Mouse (Mus musculus): Measurements from ENCODE around the gene Eif2b4. TPM values are rescaled to one million over a fixed set of nuclear protein-coding genes. Genes with fewer than 3 reads are reported as not detected.
A peak's percentile ranks its signal among the peaks of the same experiment; 100 is the strongest.

Gene Eif2b4
- polyA plus RNA-seq, 1 experiment from 2014 or later: 42.2 TPM

DNA sequence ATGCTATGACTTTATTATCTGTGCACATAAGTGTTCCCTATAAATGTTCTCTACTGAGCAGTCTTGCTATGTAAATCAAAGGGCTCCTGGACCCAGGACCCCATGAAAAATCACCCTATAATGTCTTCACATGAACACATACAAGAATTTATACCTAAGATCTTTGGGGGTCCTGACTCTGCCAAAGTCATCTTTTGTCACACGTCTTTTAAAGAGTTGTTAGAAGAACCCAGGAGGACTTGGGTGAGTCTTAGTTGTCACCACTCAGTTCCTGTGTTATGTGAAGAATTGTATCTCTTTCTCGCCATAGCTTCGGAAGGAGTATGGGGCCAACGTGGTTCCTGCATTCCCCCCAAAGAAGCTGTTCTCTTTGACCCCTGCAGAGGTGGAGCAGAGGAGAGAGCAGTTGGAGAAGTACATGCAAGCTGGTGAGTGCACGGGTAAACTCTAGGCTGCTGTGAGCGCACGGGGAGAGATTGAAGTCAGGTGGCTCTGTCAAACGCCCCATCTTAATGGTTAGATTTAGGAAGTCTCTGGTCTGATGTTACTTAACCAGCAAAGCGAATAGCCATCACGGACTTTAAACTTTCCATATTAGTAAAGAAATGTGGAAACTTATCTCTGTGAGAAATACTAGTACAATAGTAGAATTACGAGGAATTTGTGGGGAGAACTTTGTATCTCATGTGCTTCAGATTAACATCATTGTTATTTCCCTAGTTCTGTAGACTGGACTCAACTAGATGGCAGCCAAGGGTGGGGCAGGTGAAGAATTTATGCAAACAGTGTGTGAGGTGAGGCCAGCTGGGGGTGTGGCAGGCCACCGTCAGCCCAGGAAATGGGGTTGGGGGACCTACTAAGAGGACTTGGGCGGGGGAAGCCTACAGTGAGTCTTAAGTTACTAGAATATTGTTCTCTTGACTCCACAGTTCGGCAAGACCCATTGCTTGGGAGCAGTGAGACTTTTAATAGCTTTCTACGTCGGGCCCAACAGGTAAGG is 1.6 kb upstream of the Eif2b4 start:
- Histone ChIP-seq H3K27ac (ENCODE audit: low read length) (peak overlapping the region; percentile 83; the same call in 1 of the 2 replicates), H3K4me2 (ENCODE audit: low read depth, low read length) (peak overlapping the region; percentile 84), H3K27me3 (ENCODE audit: control insufficient read depth, insufficient read depth, low read depth, low read length) (no peaks in the 10 kb centered on the region), H3K9me3 (replicated peaks; ENCODE audit: control insufficient read depth, low read length) (no peaks in the 10 kb centered on the region), H3K36me3 (ENCODE audit: control insufficient read depth, insufficient read depth) (peaks cover 59% of the 10 kb centered on the region), H3K4me1 (ENCODE audit: control insufficient read depth, low read depth, low read length) (peaks cover 20% of the 10 kb centered on the region), H3K9ac (ENCODE audit: low read depth, low read length) (peak overlapping the region; percentile 90), H3K4me3 (ENCODE audit: low read depth, low read length) (peak overlapping the region; percentile 84)
- 84% methylated on average over 16 of the region's 16 CpGs for WGBS (ENCODE audit: insufficient replicate concordance)
- ATAC-seq (ENCODE audit: low read depth): no peak

DNA sequence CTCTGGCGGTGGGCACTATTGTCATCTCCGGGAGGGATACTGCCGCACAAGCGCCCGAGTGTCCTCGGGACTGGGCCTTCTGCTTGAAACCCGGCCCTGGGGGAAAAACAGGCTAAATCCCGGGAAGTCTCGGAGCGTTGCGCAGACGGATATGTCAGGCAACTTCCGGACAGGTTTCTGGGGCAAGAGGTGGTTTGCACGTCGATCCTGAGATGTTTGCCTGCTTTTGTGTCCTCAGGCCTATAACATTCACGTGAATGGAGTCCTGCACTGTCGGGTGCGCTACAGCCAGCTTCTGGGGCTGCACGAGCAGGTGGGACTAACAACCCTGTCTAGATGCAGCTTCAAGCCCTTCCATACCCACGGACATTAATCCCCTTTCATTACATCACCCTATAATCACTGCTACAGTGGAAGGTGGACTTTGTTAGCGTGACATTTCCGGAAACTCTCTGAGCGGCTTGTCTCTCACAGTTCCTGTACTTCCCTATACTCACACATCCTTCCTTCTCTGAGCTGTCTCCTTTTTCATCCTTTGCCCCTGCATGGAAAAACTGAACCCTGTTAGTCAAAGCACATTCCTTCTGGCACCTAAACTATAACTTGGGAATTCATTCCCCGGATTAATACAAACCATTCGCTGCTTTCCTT is 526 bp upstream of the Eif2b4 start:
- peak overlapping the region; percentile 83 for H3K27ac ChIP-seq (ENCODE audit: low read length)
- peak overlapping the region; percentile 84 for H3K4me2 ChIP-seq (ENCODE audit: low read depth, low read length)
- peaks cover 54% of the 10 kb centered on the region for H3K36me3 ChIP-seq (ENCODE audit: control insufficient read depth, insufficient read depth)
- H3K4me3 ChIP-seq (ENCODE audit: low read depth, low read length): peak overlapping the region; percentile 84
- no peaks in the 10 kb centered on the region for H3K27me3 ChIP-seq (ENCODE audit: control insufficient read depth, insufficient read depth, low read depth, low read length)
- peaks cover 20% of the 10 kb centered on the region for H3K4me1 ChIP-seq (ENCODE audit: control insufficient read depth, low read depth, low read length)
- ATAC-seq (ENCODE audit: low read depth): no peak
- H3K9ac ChIP-seq (ENCODE audit: low read depth, low read length): peak overlapping the region; percentile 90
- H3K9me3 ChIP-seq (replicated peaks; ENCODE audit: control insufficient read depth, low read length): no peaks in the 10 kb centered on the region
- WGBS (ENCODE audit: insufficient replicate concordance): 6% methylated on average over 25 of the region's 25 CpGs

DNA sequence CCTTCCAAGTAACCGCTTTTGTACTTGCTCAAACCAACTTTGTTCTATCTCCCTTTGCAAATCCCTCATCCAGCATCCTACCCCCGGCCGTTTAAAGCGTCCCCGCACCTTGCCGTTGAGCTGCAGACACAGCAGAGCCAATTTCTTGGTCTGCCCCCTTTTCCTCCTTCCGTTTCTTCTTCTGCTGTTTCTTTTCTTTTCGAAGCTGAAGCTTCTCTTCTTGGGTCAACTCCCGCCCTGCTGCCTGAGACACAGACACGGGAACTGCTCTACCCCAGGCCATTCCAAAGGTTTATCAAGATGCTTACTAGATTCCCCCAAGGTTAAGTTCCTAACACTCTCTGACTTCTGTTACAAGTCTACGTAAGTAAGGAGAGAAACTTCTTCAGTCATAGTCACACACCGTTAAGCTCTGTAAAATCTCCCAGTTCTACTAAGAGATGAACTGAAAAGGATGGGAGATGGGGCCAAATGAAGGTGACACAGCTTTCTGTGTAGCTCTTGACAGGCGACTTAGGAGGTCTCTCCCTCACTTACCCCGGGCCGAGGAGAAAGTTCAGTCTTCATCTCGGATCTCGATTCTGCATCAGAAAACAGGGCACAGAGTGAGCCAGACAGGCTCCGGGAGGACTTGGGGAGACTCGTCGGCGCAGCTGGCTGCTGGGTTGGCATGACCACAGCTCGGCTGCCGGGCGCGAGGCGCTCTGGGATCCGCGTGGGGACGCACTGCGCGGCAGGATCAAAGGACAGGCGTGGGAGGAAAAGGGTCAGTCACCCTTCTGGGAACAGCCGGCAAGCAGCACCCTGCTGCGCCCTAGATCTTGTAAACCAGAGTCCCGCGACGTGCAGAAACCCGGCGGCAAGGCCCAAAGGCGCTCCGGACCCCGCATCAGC is 938 bp downstream of the Eif2b4 start:
- H3K4me1 ChIP-seq (ENCODE audit: control insufficient read depth, low read depth, low read length): peaks cover 20% of the 10 kb centered on the region
- H3K9ac ChIP-seq (ENCODE audit: low read depth, low read length): peak overlapping the region; percentile 89
- no peaks in the 10 kb centered on the region for H3K9me3 ChIP-seq (replicated peaks; ENCODE audit: control insufficient read depth, low read length)
- peak; percentile 59 for ATAC-seq (ENCODE audit: low read depth)
- no peaks in the 10 kb centered on the region for H3K27me3 ChIP-seq (ENCODE audit: control insufficient read depth, insufficient read depth, low read depth, low read length)
- peaks cover 49% of the 10 kb centered on the region for H3K36me3 ChIP-seq (ENCODE audit: control insufficient read depth, insufficient read depth)
- H3K27ac ChIP-seq (ENCODE audit: low read length): peak overlapping the region; percentile 92
- peak overlapping the region; percentile 84 for H3K4me3 ChIP-seq (ENCODE audit: low read depth, low read length)
- H3K4me2 ChIP-seq (ENCODE audit: low read depth, low read length): peak overlapping the region; percentile 68
- 9% methylated on average over 42 of the region's 42 CpGs for WGBS (ENCODE audit: insufficient replicate concordance)

DNA sequence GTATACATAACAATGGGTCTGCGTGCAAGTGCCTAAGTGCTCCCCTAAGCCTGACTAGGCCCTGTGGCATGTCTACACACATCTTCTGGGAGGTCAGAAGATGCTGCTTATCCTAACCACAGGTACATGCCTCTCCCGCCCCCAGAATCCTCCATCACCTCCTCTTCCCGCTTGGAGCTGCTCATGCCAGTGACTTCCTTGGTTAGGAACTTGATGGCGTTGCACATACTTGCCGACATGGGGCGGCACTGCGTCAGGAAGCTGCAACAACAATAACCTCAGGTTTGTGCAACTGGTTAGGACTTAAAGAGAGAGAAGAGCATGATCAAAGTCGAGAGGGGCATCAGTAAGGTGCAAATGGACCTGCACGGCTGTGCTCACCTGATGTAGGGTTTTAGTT is 3.0 kb downstream of the Eif2b4 start:
- 82% methylated on average over 9 of the region's 9 CpGs for WGBS (ENCODE audit: insufficient replicate concordance)
- no peaks in the 10 kb centered on the region for H3K9me3 ChIP-seq (replicated peaks; ENCODE audit: control insufficient read depth, low read length)
- H3K4me2 ChIP-seq (ENCODE audit: low read depth, low read length): no peak overlapping the region
- peaks cover 23% of the 10 kb centered on the region for H3K4me1 ChIP-seq (ENCODE audit: control insufficient read depth, low read depth, low read length)
- H3K36me3 ChIP-seq (ENCODE audit: control insufficient read depth, insufficient read depth): peaks cover 31% of the 10 kb centered on the region
- no peak overlapping the region for H3K27ac ChIP-seq (ENCODE audit: low read length)
- H3K4me3 ChIP-seq (ENCODE audit: low read depth, low read length): no peak overlapping the region
- no peak for ATAC-seq (ENCODE audit: low read depth)
- no peaks in the 10 kb centered on the region for H3K27me3 ChIP-seq (ENCODE audit: control insufficient read depth, insufficient read depth, low read depth, low read length)
- no peak overlapping the region for H3K9ac ChIP-seq (ENCODE audit: low read depth, low read length)

DNA sequence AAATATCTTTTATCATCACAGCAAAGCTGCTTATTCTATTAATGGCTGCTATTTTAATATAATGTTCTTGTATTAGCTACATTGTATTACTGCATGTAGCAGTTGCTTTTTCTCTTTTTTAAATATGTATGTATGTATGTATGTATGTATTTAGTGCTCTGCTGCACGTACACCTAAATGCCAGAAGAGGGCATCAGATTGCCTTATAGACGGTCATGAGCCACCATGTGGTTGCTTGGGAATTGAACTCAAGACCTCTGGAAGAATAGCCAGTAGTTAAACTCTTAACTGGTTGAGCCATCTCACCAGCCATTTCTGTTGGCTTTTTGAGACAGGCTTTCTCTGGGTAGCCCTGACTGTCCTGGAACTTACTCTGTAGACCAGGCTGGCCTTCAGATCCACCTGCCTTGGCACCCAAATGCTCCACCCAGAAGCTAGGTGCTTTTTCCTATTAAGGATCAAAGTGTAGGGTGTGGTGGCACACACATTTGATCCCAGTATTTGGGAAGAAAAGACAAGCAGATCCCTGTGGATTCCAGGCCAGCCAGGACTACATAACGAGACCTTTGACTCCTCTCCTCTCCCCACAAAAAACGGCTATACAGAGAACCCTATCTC is 4.9 kb downstream of the Eif2b4 start:
- Histone ChIP-seq H3K36me3 (ENCODE audit: control insufficient read depth, insufficient read depth) (peaks cover 28% of the 10 kb centered on the region), H3K9ac (ENCODE audit: low read depth, low read length) (no peak overlapping the region), H3K4me2 (ENCODE audit: low read depth, low read length) (no peak overlapping the region), H3K4me1 (ENCODE audit: control insufficient read depth, low read depth, low read length) (peaks cover 20% of the 10 kb centered on the region), H3K27ac (ENCODE audit: low read length) (no peak overlapping the region), H3K9me3 (replicated peaks; ENCODE audit: control insufficient read depth, low read length) (no peaks in the 10 kb centered on the region), H3K27me3 (ENCODE audit: control insufficient read depth, insufficient read depth, low read depth, low read length) (no peaks in the 10 kb centered on the region), H3K4me3 (ENCODE audit: low read depth, low read length) (no peak overlapping the region)
- WGBS (ENCODE audit: insufficient replicate concordance): 64% methylated on average over 4 of the region's 4 CpGs
- ATAC-seq (ENCODE audit: low read depth): no peak

DNA sequence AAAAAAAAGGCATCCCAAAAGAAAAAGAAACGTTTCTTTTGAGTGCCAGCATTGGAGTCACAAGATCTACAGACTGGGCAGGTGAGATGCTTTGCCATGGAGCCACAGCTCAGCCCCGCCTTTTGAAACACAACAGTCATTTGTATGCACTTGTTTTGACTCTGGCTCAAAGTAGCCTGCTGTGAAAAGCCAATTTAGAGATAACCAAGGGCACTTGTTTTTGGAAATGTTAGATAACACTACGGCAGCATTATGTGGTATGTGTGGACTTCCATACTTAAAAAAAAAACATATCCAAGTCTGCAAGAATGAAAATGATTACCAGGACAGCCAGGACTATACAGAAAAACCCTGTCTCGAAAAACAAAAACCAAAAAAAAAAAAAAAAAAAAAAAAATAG is 9.6 kb downstream of the Eif2b4 start:
- H3K36me3 ChIP-seq (ENCODE audit: control insufficient read depth, insufficient read depth): peaks cover 10% of the 10 kb centered on the region
- no peaks in the 10 kb centered on the region for H3K27me3 ChIP-seq (ENCODE audit: control insufficient read depth, insufficient read depth, low read depth, low read length)
- no peaks in the 10 kb centered on the region for H3K9me3 ChIP-seq (replicated peaks; ENCODE audit: control insufficient read depth, low read length)
- H3K4me1 ChIP-seq (ENCODE audit: control insufficient read depth, low read depth, low read length): peaks cover 20% of the 10 kb centered on the region
- ATAC-seq (ENCODE audit: low read depth): peak; percentile 40
- no peak overlapping the region; the same call in 1 of the 2 replicates for H3K9ac ChIP-seq (ENCODE audit: low read depth, low read length)
- H3K27ac ChIP-seq (ENCODE audit: low read length): peak overlapping the region; percentile 75
- no peak overlapping the region for H3K4me2 ChIP-seq (ENCODE audit: low read depth, low read length)
- no peak overlapping the region for H3K4me3 ChIP-seq (ENCODE audit: low read depth, low read length)
- 16% methylated on average over 4 of the region's 4 CpGs for WGBS (ENCODE audit: insufficient replicate concordance)

DNA sequence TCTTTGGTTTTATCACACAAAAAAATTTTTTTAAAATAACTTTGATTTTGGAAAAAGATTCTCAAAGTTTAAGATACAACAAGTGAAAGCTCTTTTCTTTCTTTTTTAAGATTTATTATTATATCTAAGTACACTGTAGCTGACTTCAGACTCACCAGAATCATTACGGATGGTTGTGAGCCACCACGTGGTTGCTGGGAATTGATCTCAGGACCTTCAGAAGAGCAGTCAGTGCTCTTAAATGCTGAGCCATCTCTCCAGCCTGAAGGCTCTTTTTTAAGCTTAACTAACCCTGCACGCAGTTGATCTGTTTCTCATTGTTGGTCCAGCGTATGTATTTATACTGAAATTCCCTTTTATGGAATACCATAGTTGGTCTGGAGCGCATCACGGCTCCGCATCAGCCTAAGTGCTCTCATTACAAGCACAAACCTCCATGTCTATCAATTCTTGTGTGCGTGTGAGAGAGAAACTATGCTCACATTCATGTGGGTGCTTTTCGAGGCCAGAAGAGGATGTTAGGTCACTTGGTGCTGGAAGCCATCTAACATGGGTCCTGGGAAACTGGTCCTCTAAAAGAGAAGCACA is 12.0 kb downstream of the Eif2b4 start:
- no peaks in the 10 kb centered on the region for H3K9me3 ChIP-seq (replicated peaks; ENCODE audit: control insufficient read depth, low read length)
- H3K9ac ChIP-seq (ENCODE audit: low read depth, low read length): no peak overlapping the region
- H3K4me3 ChIP-seq (ENCODE audit: low read depth, low read length): no peak overlapping the region
- H3K4me1 ChIP-seq (ENCODE audit: control insufficient read depth, low read depth, low read length): peaks cover 24% of the 10 kb centered on the region
- no peaks in the 10 kb centered on the region for H3K36me3 ChIP-seq (ENCODE audit: control insufficient read depth, insufficient read depth)
- H3K27ac ChIP-seq (ENCODE audit: low read length): no peak overlapping the region
- 88% methylated on average over 9 of the region's 9 CpGs for WGBS (ENCODE audit: insufficient replicate concordance)
- H3K4me2 ChIP-seq (ENCODE audit: low read depth, low read length): no peak overlapping the region
- ATAC-seq (ENCODE audit: low read depth): no peak
- H3K27me3 ChIP-seq (ENCODE audit: control insufficient read depth, insufficient read depth, low read depth, low read length): no peaks in the 10 kb centered on the region
